Mouse (Mus musculus) megakaryocyte, embryonic 14.5 days (primary cell): ENCODE measurements at regions not wholly inside any gene's neighbourhood (a gene's known extent, or its start where the extent isn't known, plus 50 kb on each side); places are given as distances from the start of the nearest gene placed in this dataset.
"Not testable (repeated sequence)": the region's sequence is repeated elsewhere in the genome, so short reads cannot be mapped to it uniquely, and the experiment has no call there.

Experiments
- H3K27me3 ChIP-seq: replicated peaks from 2 replicates; pipeline ENCODE3; 2012; ENCODE audit warnings: inconsistent platforms
- H3K36me3 ChIP-seq: replicated peaks from 2 replicates; pipeline ENCODE3; 2012; ENCODE audit warnings: low read length, inconsistent platforms, mixed read lengths
- H3K4me1 ChIP-seq: 2 replicates; pipeline ENCODE4 v1.6.1; 2012; ENCODE audit warnings: inconsistent platforms
- H3K4me3 ChIP-seq: replicated peaks from 2 replicates; pipeline ENCODE3; 2012; ENCODE audit warnings: moderate library complexity, mild to moderate bottlenecking, inconsistent platforms
- H3K9me3 ChIP-seq: 2 replicates; pipeline ENCODE4 v1.6.1; 2012; ENCODE audit warnings: inconsistent platforms
- FLI1 ChIP-seq: IDR thresholded peaks from 2 replicates; pipeline ENCODE4 v1.6.1; 2012; ENCODE audit warnings: low read length, inconsistent platforms, mixed read lengths
- GATA1 ChIP-seq: IDR thresholded peaks from 3 replicates; pipeline ENCODE4 v1.6.1; 2012; ENCODE audit warnings: mixed read lengths, low read length, inconsistent platforms, borderline replicate concordance

DNA sequence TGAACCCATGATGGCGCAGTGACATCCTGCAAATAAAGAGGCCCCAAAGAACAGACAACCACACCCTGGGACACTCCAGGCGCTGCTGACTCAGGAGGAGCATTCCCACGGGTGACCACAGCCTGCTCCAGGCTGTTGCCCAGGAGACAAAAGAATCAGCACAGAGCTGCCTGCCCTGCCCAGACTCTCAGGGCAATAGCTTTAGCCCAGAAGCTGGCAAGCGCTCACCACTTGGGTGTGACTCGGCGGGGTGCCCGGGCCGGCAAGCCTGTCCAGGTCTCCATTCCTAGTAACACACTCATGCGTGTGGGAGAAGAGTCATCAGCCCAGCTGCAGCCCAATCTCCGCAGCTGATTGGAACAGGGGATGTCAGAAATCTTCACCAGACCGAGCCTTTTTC, 148.8 kb upstream of the Hes1 start:
- TF ChIP-seq FLI1 (no peak), GATA1 (no peak)
- Histone ChIP-seq H3K9me3 (peaks cover 20% of the 10 kb centered on the region), H3K4me1 (peaks cover 45% of the 10 kb centered on the region), H3K27me3 (peaks cover 38% of the 10 kb centered on the region), H3K4me3 (no peak overlapping the region), H3K36me3 (peaks cover 7% of the 10 kb centered on the region)

- no peaks in the 10 kb centered on the region for H3K36me3 ChIP-seq
- H3K4me3 ChIP-seq = no peak overlapping the region
- no peaks in the 10 kb centered on the region for H3K9me3 ChIP-seq
- peaks cover 38% of the 10 kb centered on the region for H3K4me1 ChIP-seq
- H3K27me3 ChIP-seq = peaks cover 28% of the 10 kb centered on the region
- TF ChIP-seq FLI1 (no peak), GATA1 (no peak)
Observed at GRCm38 (mm10) chr16:29917989-29918388, 146.2 kb upstream of the Hes1 start.

DNA sequence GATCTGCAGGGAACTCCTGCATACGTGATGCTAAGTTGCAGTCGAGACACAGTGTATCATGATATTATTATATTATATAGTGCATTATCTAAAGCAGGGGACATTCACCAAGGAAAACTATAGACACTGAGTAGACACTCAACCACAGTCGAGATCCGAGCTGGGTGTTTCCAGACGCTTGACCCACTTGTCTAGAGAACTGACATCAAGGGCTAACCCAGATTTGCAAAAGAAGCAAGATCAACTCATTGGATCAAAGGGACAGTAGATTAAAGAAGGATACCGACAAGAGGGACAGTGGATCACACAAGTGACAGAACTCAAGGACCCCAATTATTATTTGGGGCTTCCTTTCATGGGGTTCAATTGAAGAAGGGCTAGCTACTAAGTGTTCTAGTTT, 145.8 kb upstream of the Hes1 start:
- TF ChIP-seq GATA1 (no peak), FLI1 (no peak)
- H3K27me3 ChIP-seq = peaks cover 26% of the 10 kb centered on the region
- H3K9me3 ChIP-seq = no peaks in the 10 kb centered on the region
- no peak overlapping the region for H3K4me3 ChIP-seq
- peaks cover 38% of the 10 kb centered on the region for H3K4me1 ChIP-seq
- H3K36me3 ChIP-seq = no peaks in the 10 kb centered on the region

DNA sequence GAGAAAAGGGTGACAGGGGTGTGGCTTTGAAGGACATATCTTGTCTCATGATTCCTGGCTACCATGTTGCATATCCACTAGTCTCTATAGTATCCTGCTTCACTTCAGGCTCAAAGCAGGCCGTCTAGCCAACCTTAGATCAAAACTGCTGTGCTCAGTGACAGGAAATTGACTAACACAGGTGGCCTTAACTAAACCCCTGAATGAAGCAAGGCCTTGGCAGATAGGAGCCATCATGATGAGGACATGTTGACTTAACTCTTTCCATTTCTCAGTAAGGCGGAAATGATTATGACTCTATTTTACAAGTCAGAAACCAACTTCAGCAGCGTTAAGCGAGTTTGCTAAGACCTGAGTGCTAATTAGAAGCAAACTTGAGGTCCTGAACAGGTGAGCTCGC, 143.2 kb upstream of the Hes1 start:
- TF ChIP-seq GATA1 = no peak
- TF ChIP-seq FLI1 = no peak

GRCm38 (mm10) chr16:29921385-29921784, 142.8 kb upstream of the Hes1 start:
- no peak overlapping the region for H3K4me3 ChIP-seq
- H3K4me1 ChIP-seq = peaks cover 25% of the 10 kb centered on the region
- no peaks in the 10 kb centered on the region for H3K36me3 ChIP-seq
- peaks cover 7% of the 10 kb centered on the region for H3K27me3 ChIP-seq
- H3K9me3 ChIP-seq = peaks cover 11% of the 10 kb centered on the region
- no peak for TF ChIP-seq FLI1
- no peak for TF ChIP-seq GATA1

More for the DNA sequence above, 143.2 kb upstream of the Hes1 start:
- Histone ChIP-seq H3K36me3 (no peaks in the 10 kb centered on the region), H3K9me3 (peaks cover 11% of the 10 kb centered on the region), H3K4me1 (peaks cover 25% of the 10 kb centered on the region), H3K4me3 (no peak overlapping the region), H3K27me3 (peaks cover 9% of the 10 kb centered on the region)

- not testable (repeated sequence) for H3K4me1 ChIP-seq, H3K36me3 ChIP-seq, H3K4me3 ChIP-seq, H3K27me3 ChIP-seq
- H3K9me3 ChIP-seq = peaks cover 25% of the 10 kb centered on the region
Observed at GRCm38 (mm10) chr16:29927276-29927675, 136.9 kb upstream of the Hes1 start.

- TF ChIP-seq FLI1 (no peak), GATA1 (no peak)
- Histone ChIP-seq H3K36me3 (peaks cover 10% of the 10 kb centered on the region), H3K27me3 (peaks cover 4% of the 10 kb centered on the region), H3K4me1 (peaks cover 10% of the 10 kb centered on the region), H3K9me3 (peaks cover 25% of the 10 kb centered on the region), H3K4me3 (no peak overlapping the region)
Observed at GRCm38 (mm10) chr16:29928291-29928690, 135.9 kb upstream of the Hes1 start.

DNA sequence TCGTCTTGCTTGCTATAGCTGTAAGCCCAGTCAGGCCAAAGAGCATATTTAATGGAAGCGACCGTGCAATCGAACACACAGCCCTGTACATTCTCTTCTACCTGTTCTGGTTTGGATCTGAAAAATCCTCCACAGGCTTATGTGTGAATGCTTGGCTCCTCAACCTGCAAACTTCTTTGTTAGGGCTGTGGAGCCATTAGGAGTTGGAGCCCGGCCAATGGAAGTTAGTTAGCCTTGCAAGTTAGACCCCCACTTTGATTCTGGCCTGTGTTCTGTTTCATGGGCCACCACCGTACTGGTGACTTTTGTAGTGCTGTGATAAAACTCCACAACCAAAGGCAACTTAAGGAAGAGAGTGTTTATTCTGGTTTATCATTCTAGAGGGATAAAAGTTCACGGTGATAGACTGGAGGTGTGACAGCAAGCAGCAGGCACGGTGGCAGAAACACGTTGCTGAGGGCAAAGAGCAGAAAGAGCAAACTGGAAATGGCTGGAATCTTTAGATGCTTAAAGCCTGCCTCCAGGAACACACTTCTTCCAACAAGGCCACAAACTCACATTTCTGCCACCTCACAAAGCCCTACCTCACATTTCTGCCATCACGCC, 132.3 kb upstream of the Hes1 start:
- peaks cover 13% of the 10 kb centered on the region for H3K36me3 ChIP-seq
- no peak overlapping the region for H3K4me3 ChIP-seq
- peaks cover 31% of the 10 kb centered on the region for H3K4me1 ChIP-seq
- peaks cover 1% of the 10 kb centered on the region for H3K27me3 ChIP-seq
- H3K9me3 ChIP-seq = peaks cover 14% of the 10 kb centered on the region
- no peak for TF ChIP-seq GATA1
- TF ChIP-seq FLI1 = no peak

DNA sequence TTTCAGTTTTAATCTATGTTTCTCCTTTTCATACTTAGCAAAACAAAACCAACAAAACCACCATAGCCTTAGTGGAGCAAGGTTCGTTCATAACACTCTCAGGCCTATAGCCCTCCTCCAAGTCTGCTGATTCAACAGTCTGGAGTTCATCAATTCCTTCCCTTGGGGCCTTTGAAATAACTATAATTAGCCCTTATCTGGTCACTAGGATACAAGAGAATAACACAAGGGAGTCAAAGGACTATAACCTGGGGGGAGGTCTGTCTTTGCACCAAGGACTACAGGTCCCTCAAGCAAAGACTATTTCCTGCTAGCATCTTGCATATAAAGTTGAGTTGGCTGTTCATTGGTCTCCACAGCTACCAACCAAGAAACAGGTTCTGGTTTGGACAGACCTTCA, 129.5 kb upstream of the Hes1 start:
- TF ChIP-seq GATA1 = no peak
- TF ChIP-seq FLI1 = no peak
- H3K36me3 ChIP-seq = peaks cover 39% of the 10 kb centered on the region
- peaks cover 18% of the 10 kb centered on the region for H3K9me3 ChIP-seq
- H3K27me3 ChIP-seq = peaks cover 1% of the 10 kb centered on the region
- peaks cover 34% of the 10 kb centered on the region for H3K4me1 ChIP-seq
- no peak overlapping the region for H3K4me3 ChIP-seq

DNA sequence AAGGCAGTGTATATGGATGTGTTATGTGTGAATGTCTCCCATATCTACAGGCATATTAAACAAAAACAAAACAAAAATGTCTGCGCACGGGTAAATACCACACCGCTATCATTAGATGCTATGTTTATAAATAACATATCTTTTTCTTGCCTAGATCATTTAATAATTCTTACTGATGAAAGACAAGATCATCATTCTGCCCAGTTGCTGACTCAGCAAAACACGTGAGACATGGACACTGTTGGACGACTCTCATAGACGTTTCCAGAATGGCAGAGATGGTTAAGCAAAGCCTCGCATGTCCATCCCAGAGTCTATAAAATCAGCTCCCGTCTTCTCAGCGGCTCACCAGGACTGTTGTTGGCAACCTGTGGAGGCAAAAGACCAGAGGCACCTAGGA, 125.5 kb upstream of the Hes1 start:
- Histone ChIP-seq H3K4me3 (no peak overlapping the region), H3K9me3 (peaks cover 9% of the 10 kb centered on the region), H3K27me3 (no peaks in the 10 kb centered on the region), H3K36me3 (peaks cover 64% of the 10 kb centered on the region), H3K4me1 (peaks cover 32% of the 10 kb centered on the region)
- TF ChIP-seq GATA1 (no peak), FLI1 (no peak)

GRCm38 (mm10) chr16:29939331-29939850, 124.8 kb upstream of the Hes1 start:
- TF ChIP-seq GATA1 (no peak), FLI1 (no peak)
- H3K27me3 ChIP-seq = no peaks in the 10 kb centered on the region
- H3K4me1 ChIP-seq = peaks cover 35% of the 10 kb centered on the region
- peaks cover 70% of the 10 kb centered on the region for H3K36me3 ChIP-seq
- peaks cover 9% of the 10 kb centered on the region for H3K9me3 ChIP-seq
- H3K4me3 ChIP-seq = no peak overlapping the region
